Mouse (Mus musculus) cerebellum, adult 11 months (tissue): ENCODE data around the gene Lyg1.

Experiments
- DNase-seq: peaks from one replicate; pipeline ENCODE4 v3.0.0; 2022

Lyg1 gene

GRCm38 (mm10) chr1:37931806-37932205 lies 25.8 kb downstream of the Lyg1 start:
- DNase-seq, result no peak

GRCm38 (mm10) chr1:37925971-37926370 lies 31.6 kb downstream of the Lyg1 start:
- DNase-seq, result no peak

GRCm38 (mm10) chr1:37922536-37922935 lies 35.0 kb downstream of the Lyg1 start:
- peak; percentile 11 for DNase-seq

- DNase-seq, result no peak
Observed at GRCm38 (mm10) chr1:37918096-37918495, 39.5 kb downstream of the Lyg1 start.

GRCm38 (mm10) chr1:37917666-37918065 lies 39.9 kb downstream of the Lyg1 start:
- DNase-seq, result no peak

- no peak for DNase-seq
Observed at GRCm38 (mm10) chr1:37916393-37916792, 41.2 kb downstream of the Lyg1 start, which contains the start of gene Lyg2. TSS of gene Lyg2 (minus strand) at chr1:37916493.

- DNase-seq, result no peak
Observed at GRCm38 (mm10) chr1:37912751-37913150, 44.8 kb downstream of the Lyg1 start.

GRCm38 (mm10) chr1:37903178-37903577 lies 54.4 kb downstream of the Lyg1 start:
- no peak for DNase-seq

- DNase-seq, result no peak
Observed at GRCm38 (mm10) chr1:37900288-37900687, 57.3 kb downstream of the Lyg1 start.

- DNase-seq, result no peak
Observed at GRCm38 (mm10) chr1:37899816-37900215, 57.7 kb downstream of the Lyg1 start.
